Mouse (Mus musculus): ENCODE measurements around the gene Nip7. TPM values are rescaled to one million over a fixed set of nuclear protein-coding genes. Genes with fewer than 3 reads are reported as not detected.
"Not testable (repeated sequence)": the region's sequence is repeated elsewhere in the genome, so short reads cannot be mapped to it uniquely, and the experiment has no call there.

Nip7 gene
- total RNA-seq (2017): 20.4 and 28.4 TPM in 2 replicates

DNA sequence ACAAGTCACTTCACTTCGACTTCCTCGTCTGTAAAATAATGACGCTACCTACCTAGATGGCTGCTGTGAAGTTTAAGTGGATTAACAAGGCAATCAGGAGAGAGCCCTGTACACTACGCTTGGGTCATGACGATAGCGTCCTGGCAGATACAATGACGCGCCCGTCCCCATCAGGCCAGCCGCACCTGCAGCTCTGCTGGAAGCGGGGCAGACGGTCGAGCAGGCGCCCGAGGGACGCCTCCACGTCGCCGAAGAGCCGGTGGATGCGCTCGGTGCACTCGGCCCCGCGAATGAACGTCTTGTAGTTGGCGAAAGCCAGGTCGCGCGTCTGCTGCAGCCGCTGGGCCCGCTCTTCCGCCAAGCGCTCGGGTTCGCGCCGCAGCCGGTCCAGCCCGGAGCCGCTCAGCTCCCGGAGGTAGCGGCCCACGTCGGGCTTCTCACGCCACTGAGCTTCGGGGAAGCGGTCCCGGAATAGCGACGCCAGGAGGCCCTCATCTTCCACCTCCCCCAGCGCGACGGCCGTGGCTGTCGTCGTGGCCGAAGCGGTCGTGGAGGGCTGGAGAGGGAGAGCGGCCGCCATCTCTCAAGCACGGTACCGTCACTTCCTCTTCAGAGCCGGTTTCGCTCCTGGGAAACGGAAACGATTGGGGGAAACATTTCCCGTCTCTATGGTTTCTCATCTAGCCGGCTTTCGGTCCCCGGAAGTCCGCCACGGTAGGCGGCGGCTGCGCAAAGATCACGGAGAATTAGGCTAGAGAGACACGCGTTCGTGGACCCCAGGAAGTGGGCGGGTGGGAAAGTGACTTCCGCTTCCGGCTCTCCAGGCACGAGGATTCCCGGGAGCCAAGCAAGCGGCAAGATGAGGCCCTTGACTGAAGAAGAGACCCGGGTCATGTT, at the start of gene Nip7, which contains the start of gene Cog8:
TSS of gene Nip7 (plus strand) at position 802 of the 897 bp plus-strand sequence.
TSS of gene Cog8 (minus strand) at position 614 of the 897 bp plus-strand sequence.
- peak; percentile 93 for ATAC-seq (replicated peaks; ENCODE audit: low read depth, poor library complexity, severe bottlenecking)

DNA sequence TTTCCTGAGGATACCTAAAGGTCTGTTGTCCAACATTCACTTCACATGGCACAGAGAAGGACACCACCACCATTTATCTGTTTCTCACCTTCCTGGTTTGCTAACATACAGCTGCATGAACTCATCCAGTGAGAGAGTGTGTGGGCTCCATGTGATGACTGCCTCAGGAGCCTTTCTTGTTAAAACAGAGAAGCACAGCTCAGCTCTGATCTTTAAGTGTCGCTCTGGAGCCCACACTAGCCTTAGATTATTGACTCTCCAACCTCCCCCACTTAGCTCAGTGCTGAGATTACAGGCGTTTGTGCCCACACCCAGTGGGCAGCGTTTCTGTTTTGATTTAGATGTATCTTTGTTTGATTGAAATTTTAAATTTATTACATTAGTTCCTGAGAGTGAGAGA, 48.9 kb upstream of the Nip7 start:
- ATAC-seq (replicated peaks; ENCODE audit: low read depth, poor library complexity, severe bottlenecking): no peak

GRCm38 (mm10) chr8:107012666-107013065, 44.0 kb upstream of the Nip7 start:
- no peak for ATAC-seq (replicated peaks; ENCODE audit: low read depth, poor library complexity, severe bottlenecking)

GRCm38 (mm10) chr8:107014915-107015314, 41.8 kb upstream of the Nip7 start:
- no peak for ATAC-seq (replicated peaks; ENCODE audit: low read depth, poor library complexity, severe bottlenecking)

DNA sequence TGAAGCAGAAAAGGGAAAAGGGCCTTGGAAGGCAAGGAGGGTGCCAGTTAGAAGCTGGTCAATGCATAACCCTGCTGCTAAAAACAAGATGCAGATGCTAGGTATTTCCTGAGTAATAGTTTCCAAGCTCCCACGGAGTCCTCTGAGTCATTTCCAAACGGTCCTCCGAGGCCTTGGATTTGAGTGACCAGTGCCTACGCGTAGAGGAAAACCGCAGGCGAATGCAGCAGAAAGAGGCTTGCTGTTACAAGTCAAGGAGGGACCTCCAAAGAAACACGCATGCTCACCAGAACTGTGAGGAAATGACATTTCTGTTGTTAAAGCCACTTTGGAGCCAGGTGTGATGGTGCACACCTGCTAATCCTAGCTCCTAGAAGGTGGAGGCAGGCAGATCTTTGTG, 33.2 kb upstream of the Nip7 start:
- ATAC-seq (replicated peaks; ENCODE audit: low read depth, poor library complexity, severe bottlenecking): no peak

DNA sequence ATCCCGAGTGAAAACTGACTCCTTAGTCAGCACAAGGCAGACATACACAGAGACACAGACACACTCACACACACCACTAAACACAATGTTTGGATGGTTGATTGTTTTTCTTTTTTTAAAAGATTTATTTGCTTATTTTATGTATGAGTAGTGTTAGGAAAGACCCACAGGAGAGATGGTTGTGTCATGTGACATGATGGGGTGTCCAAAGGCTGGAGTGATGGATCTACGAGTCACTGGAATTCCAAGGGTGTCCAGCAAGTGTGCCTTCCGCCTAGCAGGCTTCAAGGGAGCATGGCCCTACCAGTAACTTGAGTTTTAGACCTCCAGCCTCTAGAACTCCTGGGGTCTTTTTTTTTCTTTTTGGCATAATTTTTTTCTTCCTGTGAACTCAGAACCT, 27.4 kb upstream of the Nip7 start:
- ATAC-seq (replicated peaks; ENCODE audit: low read depth, poor library complexity, severe bottlenecking): no peak

- ATAC-seq (replicated peaks; ENCODE audit: low read depth, poor library complexity, severe bottlenecking): peak; percentile 62
Measured at GRCm38 (mm10) chr8:107030058-107030457, 26.6 kb upstream of the Nip7 start.

GRCm38 (mm10) chr8:107030650-107031576, 25.8 kb upstream of the Nip7 start, which contains the start of gene Vps4a:
Gene Vps4a (plus strand): TSS chr8:107031222.
- peak; percentile 86 for ATAC-seq (replicated peaks; ENCODE audit: low read depth, poor library complexity, severe bottlenecking)

GRCm38 (mm10) chr8:107031577-107032090, 25.0 kb upstream of the Nip7 start:
- no peak for ATAC-seq (replicated peaks; ENCODE audit: low read depth, poor library complexity, severe bottlenecking)

DNA sequence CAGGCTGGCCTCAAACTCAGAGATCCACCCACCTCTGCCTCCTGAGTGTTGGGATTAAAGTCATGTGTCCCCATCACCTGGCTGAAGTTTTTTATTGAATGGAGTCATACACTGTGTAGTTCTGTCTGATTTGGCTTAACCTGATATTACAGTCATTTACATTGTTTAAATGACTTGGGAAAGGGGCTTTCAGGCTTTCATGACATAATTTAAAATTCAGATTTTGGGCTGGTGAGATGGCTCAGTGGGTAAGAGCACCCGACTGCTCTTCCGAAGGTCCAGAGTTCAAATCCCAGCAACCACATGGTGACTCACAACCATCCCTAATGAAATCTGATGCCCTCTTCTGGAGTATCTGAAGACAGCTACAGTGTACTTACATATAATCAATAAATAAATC, 23.1 kb upstream of the Nip7 start:
- ATAC-seq (replicated peaks; ENCODE audit: low read depth, poor library complexity, severe bottlenecking): not testable (repeated sequence)

- no peak for ATAC-seq (replicated peaks; ENCODE audit: low read depth, poor library complexity, severe bottlenecking)
Measured at GRCm38 (mm10) chr8:107035641-107036040, 21.0 kb upstream of the Nip7 start.

GRCm38 (mm10) chr8:107036626-107037025, 20.1 kb upstream of the Nip7 start:
- ATAC-seq (replicated peaks; ENCODE audit: low read depth, poor library complexity, severe bottlenecking): no peak

DNA sequence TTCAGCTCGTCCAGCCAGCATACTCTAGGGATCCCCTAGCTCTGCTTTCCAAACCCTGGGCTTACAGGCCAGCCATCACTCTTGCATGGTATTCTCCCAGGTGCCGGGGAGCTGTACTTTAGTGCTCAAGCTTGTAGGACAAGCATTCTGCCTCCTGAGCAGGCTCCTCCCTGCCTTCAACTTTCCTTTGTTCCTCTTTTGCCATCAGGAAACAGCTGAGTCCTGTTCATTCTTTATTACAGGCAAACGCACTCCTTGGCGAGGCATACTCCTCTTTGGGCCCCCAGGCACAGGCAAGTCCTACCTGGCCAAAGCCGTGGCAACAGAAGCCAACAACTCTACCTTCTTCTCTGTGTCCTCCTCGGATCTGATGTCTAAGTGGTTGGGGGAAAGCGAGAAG, 16.0 kb upstream of the Nip7 start:
- peak; percentile 62 for ATAC-seq (replicated peaks; ENCODE audit: low read depth, poor library complexity, severe bottlenecking)

DNA sequence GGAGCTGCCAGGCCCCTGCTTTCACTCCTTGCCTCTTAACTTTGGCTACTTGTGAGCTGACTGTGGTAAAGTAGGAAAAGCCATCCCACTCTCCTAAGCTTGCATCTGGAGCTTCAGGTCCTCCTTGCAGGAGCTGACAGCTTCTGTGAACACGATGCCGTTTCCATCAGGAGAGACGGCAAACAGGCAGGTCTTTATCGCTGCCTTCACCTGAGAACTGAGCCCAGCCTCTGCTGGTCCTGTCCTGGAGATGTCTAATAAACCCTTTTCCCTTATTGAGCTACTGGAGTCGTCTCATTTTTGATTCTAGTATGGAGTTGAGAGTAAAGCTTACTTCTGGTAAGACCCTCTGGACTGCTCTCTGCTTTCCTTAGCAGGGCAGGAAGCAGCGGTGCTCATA, 11.2 kb upstream of the Nip7 start:
- ATAC-seq (replicated peaks; ENCODE audit: low read depth, poor library complexity, severe bottlenecking): no peak

- ATAC-seq (replicated peaks; ENCODE audit: low read depth, poor library complexity, severe bottlenecking): no peak
Measured at GRCm38 (mm10) chr8:107046976-107047375, 9.7 kb upstream of the Nip7 start.

DNA sequence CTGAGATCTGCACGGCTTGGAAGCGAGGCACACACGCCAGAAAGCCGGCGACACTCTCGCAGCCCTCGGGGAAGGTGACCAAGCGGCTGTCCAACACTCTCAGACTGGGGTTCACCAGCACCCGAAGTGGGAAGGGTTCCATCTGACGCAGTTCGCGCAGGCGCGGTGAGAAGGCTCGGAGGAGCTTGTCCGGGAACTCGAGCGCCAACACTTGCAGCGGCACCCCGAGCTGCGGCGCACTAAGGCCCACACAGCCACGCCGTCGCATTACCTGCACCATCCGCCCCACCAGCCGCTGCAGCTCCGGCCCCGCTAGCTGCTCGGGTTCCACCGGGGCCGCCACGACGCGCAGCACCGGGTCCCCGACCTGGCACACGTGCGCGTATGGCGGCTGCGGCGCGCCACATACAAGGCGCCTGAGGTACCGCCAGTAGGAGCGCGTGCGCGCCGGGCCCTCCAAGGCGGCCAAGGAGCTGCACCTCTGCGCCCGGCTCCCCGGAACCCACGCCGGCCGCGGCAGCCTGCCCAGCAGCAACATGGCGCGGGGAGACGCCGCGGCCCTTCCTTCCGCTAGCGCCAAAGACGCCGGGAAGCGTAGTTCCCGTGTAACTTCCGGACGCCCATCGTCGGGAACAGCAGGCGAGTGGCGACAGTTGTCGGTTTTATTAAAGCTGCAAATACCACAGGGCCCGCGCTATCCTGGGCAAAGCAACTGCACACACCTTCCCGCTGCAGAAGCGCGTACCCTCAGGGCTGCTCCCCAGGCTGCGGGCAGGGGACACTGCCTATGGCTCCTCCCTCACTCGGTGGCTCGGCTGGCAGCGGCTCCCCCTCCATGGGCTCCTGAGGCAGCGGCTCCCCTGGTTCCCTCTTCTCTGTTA, 8.4 kb upstream of the Nip7 start, which contains the start of gene Pdf:
TSS of gene Pdf (minus strand) at position 554 of the 881 bp plus-strand sequence.
- ATAC-seq (replicated peaks; ENCODE audit: low read depth, poor library complexity, severe bottlenecking): peak; percentile 85

DNA sequence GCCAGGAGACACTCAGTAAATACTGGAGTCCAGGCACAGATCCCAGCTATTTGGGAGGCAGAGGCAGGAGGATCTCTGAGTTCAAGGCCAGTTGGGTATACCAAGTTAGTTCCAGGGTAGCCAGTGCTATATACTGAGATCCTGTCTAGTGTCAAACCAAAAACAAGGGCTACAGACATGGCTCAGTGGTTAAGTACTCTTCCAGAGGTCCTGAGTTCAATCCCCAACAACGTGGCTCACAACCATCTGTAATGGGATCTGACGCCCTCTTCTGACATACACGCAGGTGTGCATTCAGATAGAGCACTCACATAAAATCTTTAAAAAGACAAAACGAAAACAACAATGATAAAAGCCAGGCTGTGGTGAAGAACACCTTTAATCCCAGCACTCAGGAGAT, 7.2 kb upstream of the Nip7 start:
- ATAC-seq (replicated peaks; ENCODE audit: low read depth, poor library complexity, severe bottlenecking): no peak

GRCm38 (mm10) chr8:107052046-107052445, 4.6 kb upstream of the Nip7 start:
- ATAC-seq (replicated peaks; ENCODE audit: low read depth, poor library complexity, severe bottlenecking): no peak

DNA sequence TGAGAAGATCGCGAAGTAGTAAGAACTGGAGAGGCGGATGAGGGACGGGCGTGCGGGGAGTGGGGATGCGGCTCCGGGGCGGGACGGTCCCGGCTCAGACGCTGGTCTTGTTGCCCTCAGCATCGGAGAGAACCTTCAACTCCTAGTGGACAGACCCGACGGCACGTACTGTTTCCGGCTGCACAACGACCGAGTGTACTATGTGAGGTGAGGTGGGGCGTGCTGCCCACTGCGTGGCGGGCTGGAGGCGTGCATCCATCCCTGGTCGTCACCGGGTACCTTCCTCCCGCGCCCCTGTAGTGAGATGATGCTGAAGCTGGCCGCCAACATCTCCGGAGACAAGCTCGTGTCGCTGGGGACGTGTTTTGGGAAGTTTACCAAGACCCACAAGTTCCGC, 294 bp downstream of the Nip7 start:
- ATAC-seq (replicated peaks; ENCODE audit: low read depth, poor library complexity, severe bottlenecking): peak; percentile 61

Data from common myeloid progenitor, adult 5-6 weeks (primary cell).